Mouse (Mus musculus) naive thymus-derived CD4-positive, alpha-beta T cell, adult 2 months (primary cell): ENCODE results near the gene Ubiad1.

Source experiments
- DNase-seq: peaks from one replicate; pipeline ENCODE4 v3.0.0-alpha.2; 2011; ENCODE audit warnings: low read depth

Gene Ubiad1

GRCm38 (mm10) chr4:148448853-148449245 is 4.3 kb upstream of the Ubiad1 start:
- no peak for DNase-seq

DNA sequence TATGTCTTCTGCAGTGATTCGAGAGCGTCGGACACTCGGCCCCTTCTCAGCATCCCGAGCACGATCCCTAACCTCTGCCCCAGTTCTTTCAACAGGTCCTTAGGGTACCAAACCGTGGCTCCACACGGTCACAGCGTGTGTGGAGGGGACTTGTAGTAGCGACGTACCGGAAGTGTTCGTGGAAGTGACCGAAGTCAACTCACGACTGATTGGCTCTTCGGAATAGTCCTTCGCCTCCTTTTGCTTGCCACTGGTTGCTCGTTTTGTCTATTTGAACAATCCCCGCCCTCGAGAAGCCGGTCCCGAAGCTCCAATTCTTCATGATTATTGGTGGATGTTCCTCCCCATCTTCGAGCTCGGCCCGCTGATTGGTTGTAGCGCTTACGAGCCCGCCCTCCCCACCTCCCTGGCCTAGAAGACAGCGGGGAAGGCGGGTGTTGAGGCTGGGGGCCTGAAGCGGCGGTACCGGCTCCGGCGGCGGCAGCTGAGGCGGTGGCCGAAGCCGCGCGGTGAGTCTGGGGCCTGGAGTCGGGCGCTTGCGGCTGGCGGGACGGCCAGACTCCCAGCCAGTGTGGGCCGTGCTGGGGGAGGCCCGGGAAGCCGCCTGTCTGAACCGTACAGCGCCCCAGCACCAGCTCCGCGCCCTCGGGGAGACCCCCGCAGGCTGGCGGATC is 3.7 kb upstream of the Ubiad1 start, which contains the start of gene Mtor:
Gene Mtor, plus strand, starts transcription at position 433 of the 674 bp plus-strand sequence.
- peak; percentile 97 for DNase-seq

DNA sequence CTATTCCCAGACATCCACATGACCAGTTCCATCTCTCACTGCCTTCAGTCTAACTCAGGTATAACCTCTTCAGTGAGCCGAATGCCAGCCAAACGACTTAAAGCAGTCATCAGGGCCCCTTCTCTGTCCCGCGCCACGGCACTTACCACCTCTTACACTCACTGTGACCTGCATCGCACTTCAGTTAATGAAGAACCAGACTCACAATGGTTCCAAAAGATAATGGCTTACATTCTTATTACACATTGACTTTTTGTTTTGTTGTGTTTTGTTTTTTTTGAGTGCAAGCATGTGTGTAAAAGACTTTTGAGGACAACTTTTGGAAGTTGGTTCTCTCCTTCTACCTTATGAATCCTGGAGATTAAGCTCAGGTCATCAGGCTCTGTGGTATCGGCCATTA is 2.0 kb downstream of the Ubiad1 start:
- DNase-seq = no peak

GRCm38 (mm10) chr4:148441931-148442330 is 2.6 kb downstream of the Ubiad1 start:
- DNase-seq = no peak

DNA sequence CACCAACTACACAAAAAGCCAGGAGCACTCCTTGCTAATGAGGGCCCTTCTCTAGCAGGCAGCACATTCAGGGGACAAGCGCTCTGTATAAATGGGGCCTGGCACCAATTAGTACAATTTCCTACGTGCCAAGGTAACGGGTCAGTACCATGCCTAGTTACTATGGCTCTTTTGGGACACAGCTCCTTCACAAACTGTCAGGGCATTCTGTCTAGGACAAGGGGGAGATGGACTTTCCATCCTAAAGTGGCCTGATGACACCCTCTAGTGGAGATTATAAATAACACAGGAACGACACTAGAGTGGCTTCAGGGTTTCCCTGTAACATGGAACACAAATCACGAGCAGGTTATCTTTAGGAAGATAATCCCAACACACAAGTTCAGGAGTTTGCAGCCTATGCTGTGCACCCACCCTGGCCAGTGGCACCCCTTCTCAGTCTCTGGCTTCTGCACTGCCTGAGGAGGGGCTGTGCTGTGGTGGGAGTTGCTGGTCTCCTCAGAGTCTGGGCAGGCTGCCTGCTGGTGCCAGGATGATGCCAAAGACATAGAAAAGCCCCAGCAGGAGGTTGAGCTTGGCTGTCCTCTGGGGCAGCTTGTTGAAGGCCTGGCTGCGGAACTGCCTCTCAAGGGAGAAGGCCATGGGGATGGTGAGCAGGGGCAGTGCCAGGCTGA is 8.8 kb downstream of the Ubiad1 start:
- DNase-seq = no peak

DNA sequence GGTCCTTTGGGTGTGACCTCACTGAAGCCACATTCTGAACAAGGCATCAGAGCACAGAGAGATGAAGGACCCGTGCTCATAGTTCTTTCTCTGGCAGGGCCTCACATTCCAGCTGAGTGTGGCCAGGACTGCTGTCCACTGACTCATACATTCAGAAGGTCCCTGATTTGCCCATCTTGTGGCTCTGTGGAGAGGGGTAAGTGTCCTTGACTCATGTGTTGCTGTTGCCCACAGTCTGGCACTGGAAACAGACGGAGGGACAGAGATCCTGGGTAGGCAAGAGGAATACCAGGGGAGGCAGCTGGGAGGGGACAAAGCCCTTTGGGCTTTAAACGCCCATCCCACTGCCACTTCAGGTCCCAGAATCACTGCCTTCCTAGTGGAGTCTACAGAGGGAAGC is 9.5 kb downstream of the Ubiad1 start:
- DNase-seq = no peak

DNA sequence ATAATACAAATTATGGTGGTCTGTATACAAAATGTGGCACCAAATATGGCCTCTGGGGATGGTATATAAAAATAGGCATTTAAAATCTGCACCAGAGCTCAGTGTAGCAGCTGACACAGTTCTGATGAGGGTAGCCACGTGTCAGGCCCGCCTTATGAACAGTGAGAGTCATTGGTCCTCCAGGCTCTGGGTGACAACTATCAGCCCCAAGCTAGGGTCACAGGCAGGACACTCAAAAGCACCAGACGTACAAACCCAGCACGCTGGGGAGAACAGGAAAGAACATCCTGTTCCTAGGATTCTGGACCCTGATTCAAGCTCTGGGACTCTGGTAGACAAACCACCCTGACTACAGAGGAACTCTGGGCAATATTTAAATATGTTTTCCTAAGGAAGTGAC is 10.0 kb downstream of the Ubiad1 start:
- no peak for DNase-seq

- DNase-seq = no peak
Observed at GRCm38 (mm10) chr4:148433813-148434212, 10.8 kb downstream of the Ubiad1 start.

DNA sequence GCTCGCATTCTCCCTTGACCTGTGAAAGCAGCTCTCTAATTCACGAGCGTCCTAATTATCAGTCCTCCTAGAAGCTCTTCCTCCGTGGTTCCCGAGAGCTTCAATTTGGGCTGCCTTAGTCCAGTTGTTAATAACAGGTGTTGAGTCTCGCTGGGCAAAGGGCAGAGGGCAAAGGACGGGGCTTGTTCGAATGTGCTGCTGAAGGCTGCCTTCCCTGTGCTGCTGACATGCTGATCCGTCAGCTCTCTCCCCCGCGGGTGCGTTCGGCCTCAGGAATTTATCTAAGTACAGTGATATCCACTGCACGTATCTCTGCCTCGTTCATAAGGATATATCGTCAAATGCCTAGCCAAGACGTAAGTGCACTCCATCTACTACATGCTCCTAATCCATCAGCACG is 11.2 kb downstream of the Ubiad1 start:
- no peak for DNase-seq

DNA sequence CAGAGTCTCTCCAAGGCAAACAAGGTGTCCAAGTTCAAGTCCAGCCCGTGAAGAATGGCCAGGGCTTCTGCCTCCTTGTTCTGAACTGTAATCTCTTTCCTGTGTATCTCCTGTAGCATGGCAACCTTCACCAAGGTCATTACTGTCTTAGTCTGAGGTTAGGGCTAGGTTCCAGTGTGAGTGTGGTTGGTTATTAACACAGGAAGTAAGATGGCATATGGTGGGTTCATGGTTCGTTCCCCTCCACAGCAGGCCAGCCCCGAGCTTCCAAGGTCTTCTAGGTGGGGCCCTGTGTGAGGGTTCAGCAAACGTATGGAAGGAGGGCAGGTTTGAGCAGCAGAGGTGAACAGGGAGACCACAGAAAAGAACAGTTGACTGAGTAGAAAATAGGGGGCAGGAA is 12.1 kb downstream of the Ubiad1 start:
- no peak for DNase-seq

GRCm38 (mm10) chr4:148430880-148431519 is 13.6 kb downstream of the Ubiad1 start:
- no peak for DNase-seq

DNA sequence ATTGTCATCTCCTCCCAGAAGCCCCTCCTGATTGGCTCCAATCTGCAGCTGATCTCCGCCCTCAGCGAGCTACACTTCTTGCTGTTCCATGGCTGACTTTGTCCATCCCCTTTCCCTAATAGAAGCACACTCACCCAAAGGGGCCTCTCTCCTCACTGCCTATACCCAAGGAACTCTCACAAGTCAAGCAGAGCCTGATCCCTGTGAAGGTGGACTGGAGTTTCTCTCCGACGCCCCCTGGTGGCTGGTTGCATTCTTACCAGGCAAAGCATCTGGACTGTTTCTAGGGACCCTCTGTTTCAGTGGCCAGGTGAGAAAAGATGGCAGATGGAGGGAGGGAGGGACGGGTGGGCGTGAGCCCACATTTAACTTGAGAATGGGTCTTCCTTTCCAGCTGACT is 14.9 kb downstream of the Ubiad1 start:
- peak; percentile 71 for DNase-seq

- no peak for DNase-seq
Observed at GRCm38 (mm10) chr4:148429121-148429520, 15.4 kb downstream of the Ubiad1 start.

DNA sequence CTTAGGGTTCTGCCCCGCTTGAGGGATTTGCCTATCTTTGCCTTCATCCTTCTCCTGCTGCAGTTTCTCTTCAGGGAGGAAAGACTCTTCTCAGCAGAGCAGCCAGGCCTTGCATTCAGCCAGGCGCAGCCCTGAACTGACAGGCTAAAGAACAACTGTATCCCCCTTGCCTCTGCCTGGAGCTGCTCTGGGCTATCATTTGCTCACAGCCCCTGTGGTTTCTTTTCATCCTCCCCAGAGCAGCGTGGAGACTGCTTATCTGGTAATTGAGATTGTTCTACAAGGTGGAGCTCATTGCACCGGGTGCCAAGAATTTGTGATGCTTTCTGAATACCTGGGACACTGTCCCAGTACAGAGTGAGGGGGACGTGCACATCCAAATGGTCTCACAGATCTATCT is 16.0 kb downstream of the Ubiad1 start:
- no peak for DNase-seq

DNA sequence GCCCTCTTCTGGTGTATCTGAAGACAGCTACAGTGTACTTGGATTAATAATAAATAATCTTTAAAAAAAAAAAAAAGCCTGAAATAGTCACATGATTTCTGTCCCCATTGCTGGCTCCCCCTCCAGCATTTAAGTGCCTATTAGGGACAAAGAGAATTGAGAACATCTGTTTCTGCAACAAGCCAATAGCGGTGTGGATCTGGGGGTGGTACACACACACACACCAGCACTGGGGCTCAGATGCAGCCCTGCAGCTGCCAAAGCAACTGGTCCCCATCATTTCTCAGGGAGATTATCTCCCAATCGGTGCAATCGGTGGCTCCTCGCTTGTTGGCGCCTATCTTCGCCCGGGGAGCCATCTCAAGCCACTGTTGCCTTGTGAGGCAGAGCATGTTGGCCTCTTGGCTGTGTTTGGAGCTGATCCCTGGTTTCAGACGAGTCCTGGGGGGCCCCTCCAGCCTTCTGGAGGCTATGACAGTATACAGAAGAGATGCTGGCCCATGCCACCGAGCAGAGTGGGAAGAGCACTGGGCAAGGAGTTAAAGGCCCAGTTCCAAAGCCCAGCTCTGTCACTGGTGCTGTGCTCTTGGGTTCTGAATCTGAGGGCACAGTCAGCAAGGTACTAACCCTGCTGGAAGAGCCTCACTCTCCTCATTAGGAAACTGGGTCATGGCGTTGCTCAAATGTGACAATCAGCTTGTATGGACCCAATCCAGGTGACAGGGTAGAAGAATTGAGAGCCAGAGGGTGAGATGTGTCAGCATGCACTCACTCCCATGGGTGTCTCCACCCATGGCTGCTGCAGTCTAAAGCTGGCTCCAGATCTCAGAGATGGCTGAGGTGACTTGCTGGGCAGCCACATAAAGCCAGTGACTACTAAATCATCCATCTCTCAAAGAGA is 17.4 kb downstream of the Ubiad1 start:
- DNase-seq = no peak

- DNase-seq = no peak
Observed at GRCm38 (mm10) chr4:148417559-148417958, 27.0 kb downstream of the Ubiad1 start.

GRCm38 (mm10) chr4:148417074-148417526 is 27.5 kb downstream of the Ubiad1 start:
- no peak for DNase-seq

DNA sequence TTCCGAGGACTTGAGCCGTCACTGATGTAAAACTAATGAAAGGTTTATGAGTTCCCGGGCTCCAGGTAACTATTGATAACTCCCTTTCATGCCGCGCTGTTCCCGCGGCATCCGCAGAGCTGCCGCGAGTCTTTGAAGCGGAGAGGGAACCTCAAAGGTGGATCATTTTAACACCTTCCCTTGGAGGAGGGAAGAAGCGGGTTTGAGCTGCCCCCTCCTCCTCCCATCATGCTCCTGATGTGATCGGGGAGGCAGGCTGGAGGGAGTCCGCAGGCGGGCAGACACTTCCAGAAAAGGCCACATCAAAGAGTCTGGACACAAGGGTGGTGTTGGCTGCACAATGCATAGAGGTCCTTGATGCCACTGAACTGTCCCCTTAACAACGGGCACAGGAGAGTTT is 29.0 kb downstream of the Ubiad1 start:
- DNase-seq = no peak

- DNase-seq = no peak
Observed at GRCm38 (mm10) chr4:148408256-148408975, 36.2 kb downstream of the Ubiad1 start.

DNA sequence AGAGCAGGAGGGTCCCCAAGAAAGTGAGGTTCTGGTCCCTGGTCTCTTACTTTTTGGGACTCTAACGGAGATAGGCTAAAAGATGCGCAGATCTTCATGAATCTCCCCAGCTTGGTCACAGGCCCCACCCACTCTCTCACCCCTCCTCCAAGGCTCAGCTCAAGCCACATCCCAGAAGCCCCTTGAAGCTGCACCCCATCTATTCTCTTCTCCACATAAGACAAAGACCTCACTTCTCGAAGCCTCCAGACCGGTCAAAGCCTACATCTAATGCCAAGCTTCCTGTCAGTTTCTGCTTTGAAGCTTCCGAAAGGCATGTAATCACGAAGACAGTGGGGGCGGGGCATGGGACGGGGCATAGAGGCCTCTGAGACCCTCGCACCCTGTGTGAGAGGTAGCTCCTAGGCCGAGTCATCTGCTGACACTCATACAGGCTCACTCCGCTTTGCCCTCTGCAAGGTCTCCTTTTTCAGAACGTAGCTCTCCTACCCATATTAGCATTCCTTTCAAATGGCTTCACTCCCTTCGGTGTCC is 39.2 kb downstream of the Ubiad1 start:
- no peak for DNase-seq

DNA sequence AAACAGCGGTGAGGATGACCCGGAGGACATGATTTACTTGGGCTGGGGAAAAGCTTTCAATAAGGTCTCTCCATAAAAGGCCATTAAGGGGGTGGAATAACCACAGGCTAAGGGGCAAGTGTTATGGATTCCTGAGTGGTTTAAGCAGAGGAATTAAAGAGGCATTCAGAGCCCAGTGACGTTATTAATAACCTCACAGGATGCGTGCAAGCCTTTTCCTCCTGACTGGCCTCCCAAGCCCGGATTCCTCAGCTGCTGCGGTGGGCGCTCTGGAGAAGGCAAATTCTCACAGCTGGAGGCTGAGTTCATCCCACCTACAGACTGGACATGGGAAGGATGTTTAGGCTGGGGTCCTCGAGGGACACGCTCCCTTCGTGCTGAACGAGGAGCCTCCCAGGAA is 39.8 kb downstream of the Ubiad1 start:
- no peak for DNase-seq
